Mouse (Mus musculus) cerebellum, postnatal 4 days (tissue): ENCODE results near the gene Slc39a2.
A peak's percentile ranks its signal among the peaks of the same experiment; 100 is the strongest.
"Not testable (repeated sequence)": the region's sequence is repeated elsewhere in the genome, so short reads cannot be mapped to it uniquely, and the experiment has no call there.

Experiments used
- DNase-seq, 2 experiments: peaks; one replicate each; pipeline ENCODE4 v3.0.0; 2022; ENCODE audit warnings: low spot score in 2 of 2, mixed read lengths in 1 of 2

Slc39a2 gene

GRCm38 (mm10) chr14:51902806-51903710 lies 10.4 kb downstream of the Slc39a2 start:
- peak; percentile 85 to 87 for DNase-seq

DNA sequence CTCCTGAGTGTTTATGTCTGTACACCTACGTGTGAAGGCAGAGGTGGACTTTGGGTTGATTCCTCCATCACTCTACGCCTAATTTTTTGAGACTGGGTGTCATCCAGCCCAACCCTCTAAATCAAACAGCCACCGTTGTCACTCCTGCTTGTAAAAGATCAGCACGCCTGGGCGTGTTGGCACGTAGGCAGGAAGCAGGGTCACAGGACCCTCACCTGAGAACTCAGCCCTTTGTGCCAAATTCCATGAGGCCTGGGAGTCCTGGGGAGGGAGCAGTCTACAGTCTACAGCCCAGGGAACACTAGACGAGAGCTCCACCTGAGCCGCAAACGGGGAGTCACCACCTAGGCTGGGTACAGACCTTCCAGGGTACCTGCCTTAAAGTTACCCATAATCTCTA lies 11.1 kb downstream of the Slc39a2 start:
- DNase-seq, result no peak

- DNase-seq, result no peak
Observed at GRCm38 (mm10) chr14:51904706-51905105, 12.0 kb downstream of the Slc39a2 start.

DNA sequence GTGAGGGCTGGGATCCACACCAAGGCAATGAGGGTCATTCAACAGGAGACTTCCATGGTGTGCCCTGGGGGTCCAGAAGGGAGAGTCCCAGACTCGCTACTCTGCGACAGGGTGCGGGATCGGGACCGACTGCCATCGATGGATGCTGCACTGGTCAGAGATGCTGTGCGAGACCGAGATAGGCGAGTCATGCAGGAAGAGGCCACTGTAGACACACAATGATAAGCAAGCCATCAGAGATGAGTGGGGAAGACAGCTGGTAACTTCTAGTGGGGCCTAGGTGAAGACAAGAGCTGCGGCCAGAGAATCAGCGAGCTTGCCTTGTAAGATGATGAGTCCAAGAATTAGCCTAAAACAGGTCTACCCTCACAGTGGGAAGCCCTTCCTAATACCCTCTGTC lies 13.4 kb downstream of the Slc39a2 start:
- no peak for DNase-seq

GRCm38 (mm10) chr14:51911301-51911700 lies 18.6 kb downstream of the Slc39a2 start:
- no peak for DNase-seq

DNA sequence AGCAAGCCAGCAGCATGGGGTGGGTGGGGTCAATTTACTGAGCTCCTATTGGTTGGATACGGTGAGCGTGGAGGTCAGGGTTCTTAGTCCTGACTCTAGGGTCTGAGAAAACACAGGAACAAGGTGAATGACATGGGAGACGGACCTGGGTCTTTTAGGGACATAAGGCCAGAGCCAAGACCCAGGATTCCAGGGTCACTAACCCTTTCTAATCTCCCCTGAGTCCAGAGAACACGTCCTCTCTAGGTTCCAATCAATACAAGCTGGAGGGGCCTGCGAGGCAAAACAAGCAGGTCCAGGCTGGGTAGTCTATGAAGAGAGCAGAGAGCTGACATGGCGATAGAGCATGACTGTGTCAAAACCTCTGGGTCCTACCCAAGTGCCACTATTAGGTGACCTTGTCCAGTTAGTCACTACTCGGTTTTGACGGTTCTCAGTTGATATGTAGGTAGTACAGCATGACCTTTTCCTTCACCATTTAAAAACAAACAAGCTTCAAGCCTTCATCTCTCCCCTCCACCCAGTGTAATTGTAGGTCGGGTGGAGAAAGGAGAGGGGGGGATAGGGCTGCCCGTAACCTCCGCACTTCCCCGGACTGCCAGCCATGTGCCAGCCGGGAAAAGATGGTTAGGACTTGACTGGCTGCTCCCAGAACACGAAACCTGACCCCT lies 19.8 kb downstream of the Slc39a2 start:
- no peak for DNase-seq

GRCm38 (mm10) chr14:51913062-51913959 lies 20.6 kb downstream of the Slc39a2 start:
- DNase-seq, result peak; percentile 45 to 60

- peak; percentile 46 to 72 for DNase-seq
Observed at GRCm38 (mm10) chr14:51913960-51914762, 21.5 kb downstream of the Slc39a2 start, which contains the start of gene Ndrg2. Gene Ndrg2, minus strand, starts transcription at chr14:51914158.

GRCm38 (mm10) chr14:51915030-51915429 lies 22.3 kb downstream of the Slc39a2 start:
- no peak for DNase-seq

DNA sequence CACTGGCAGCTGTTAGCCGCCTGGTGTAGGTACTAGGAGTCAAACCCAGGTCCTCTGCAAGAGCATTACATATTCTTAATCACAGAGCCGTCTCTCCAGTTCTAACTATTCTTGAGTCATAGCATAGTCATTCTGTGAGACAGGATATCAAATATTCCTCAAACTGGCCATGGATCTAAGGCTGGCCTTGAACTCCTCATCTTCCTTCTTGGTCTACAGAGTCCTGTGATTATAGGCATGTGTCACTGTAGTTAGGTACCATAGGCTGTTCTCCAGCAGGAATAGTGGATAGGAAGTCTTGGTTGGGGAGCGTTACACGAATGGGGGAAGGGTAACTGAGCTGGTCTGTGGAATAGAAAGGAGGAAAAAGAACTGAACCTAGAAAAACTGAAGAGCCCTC lies 23.9 kb downstream of the Slc39a2 start:
- DNase-seq, result no peak

- no peak for DNase-seq
Observed at GRCm38 (mm10) chr14:51918125-51918524, 25.4 kb downstream of the Slc39a2 start, which contains the start of gene Tppp2. Gene Tppp2, plus strand, starts transcription at chr14:51918425.

DNA sequence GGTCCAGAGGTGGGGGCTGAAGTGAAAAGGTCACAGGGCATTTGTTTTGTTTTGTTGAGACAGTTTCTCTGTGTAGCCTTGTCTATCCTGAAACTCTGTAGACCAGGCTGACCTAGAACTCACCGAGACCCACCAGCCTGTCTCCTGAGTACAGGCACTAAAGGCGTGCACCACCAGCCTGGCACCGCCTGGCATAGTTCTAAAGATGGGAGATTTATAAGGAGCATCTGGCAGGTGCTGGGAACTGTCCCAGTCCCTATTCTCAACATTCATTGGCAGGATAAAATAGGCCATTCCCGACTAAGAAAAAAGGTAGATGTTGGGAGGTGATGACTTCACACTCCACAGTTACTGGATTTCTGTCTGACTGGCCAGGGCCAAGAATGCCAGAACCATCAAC lies 26.3 kb downstream of the Slc39a2 start:
- DNase-seq, result no peak

- DNase-seq, result peak; percentile 36 to 50
Observed at GRCm38 (mm10) chr14:51921759-51922570, 29.3 kb downstream of the Slc39a2 start.

- peak in 1 of 2 experiments; percentile 39 for DNase-seq
Observed at GRCm38 (mm10) chr14:51922571-51922865, 29.8 kb downstream of the Slc39a2 start, which contains the start of gene Rnase13. Gene Rnase13, minus strand, starts transcription at chr14:51922773.

DNA sequence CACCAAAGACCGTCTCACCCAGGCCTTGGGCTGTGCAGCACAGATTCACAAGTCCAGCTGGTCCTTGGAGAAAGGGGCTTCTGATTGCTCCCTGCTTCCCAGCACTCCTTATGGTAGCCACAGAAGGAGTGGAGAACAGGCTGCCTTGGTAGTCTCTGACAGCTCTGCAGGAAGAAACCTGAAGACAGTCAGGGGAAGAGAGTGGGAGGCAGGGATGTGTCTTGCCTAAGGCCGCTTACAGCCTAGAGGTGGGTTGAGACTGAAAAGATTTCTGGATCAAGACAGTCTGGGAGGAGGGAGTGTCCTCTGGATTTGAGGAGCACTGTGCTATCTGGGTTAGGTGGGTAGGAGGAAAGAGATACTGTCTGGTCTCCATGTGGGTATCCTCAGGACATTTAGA lies 30.2 kb downstream of the Slc39a2 start:
- DNase-seq, result no peak

- no peak for DNase-seq
Observed at GRCm38 (mm10) chr14:51923492-51923891, 30.8 kb downstream of the Slc39a2 start.

- DNase-seq, result not testable (repeated sequence)
Observed at GRCm38 (mm10) chr14:51926930-51927329, 34.2 kb downstream of the Slc39a2 start.

GRCm38 (mm10) chr14:51929309-51929943 lies 36.7 kb downstream of the Slc39a2 start:
- no peak for DNase-seq

- no peak for DNase-seq
Observed at GRCm38 (mm10) chr14:51929968-51930367, 37.3 kb downstream of the Slc39a2 start.

DNA sequence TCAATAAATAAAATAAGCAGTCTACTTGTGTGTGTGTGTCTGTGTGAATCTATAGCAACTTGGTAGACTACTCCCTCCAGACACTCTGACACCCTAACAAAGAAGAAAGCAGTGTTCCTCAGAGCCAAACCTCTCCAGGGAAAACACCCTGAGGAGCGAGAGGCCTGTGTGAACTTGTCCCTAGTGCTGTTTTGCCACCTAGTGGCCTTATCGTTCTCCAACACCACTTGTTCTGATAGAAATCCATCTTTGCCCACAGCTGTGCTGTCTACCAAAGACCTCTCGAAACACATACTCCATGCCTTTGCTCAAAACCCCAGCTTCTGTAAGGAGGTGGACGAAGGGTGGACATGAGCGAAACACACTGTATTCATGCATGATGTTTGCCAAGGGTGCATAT lies 38.1 kb downstream of the Slc39a2 start:
- DNase-seq, result peak in 1 of 2 experiments; percentile 59
